Mouse (Mus musculus) testis, adult 2 months (tissue): Measurements from ENCODE around the gene BC035044.

Experiments
- CTCF ChIP-seq: fragments of 200-500 bp; IDR thresholded peaks from 2 replicates; pipeline ENCODE4 v1.5.1; 2012; ENCODE audit warnings: low read depth, mild to moderate bottlenecking, inconsistent platforms, low read length, moderate library complexity; ENCODE audit not compliant: control insufficient read depth, insufficient read depth, insufficient replicate concordance
- POLR2A ChIP-seq: fragments of 200-500 bp; IDR thresholded peaks from 2 replicates; pipeline ENCODE4 v1.6.1; 2012; ENCODE audit warnings: low read depth, mild to moderate bottlenecking, inconsistent platforms, low read length, moderate library complexity; ENCODE audit not compliant: control insufficient read depth

GRCm38 (mm10) chr6:128854895-128855294, 36.0 kb downstream of the BC035044 start:
- no peak for TF ChIP-seq CTCF
- TF ChIP-seq POLR2A = no peak
